Mouse (Mus musculus): Measurements from ENCODE around the gene Apba2. TPM values are rescaled to one million over a fixed set of nuclear protein-coding genes. Genes with fewer than 3 reads are reported as not detected.
A peak's percentile ranks its signal among the peaks of the same experiment; 100 is the strongest.

Gene Apba2
- polyA plus RNA-seq, 1 experiment from 2014 or later, result 166 TPM

GRCm38 (mm10) chr7:64697791-64698337 lies 196.4 kb downstream of the Apba2 start:
- 0 out of 2 replicates have a peak, but pooled peaks cover 7% of the 10 kb centered on the region for H3K36me3 ChIP-seq (ENCODE audit: control insufficient read depth, insufficient read depth, low read length)
- H3K9ac ChIP-seq (replicated peaks; ENCODE audit: low read depth, low read length), result no peak overlapping the region
- no peaks in the 10 kb centered on the region for H3K9me3 ChIP-seq (ENCODE audit: control insufficient read depth, low read length)
- peaks cover 20% of the 10 kb centered on the region for H3K4me1 ChIP-seq (ENCODE audit: control insufficient read depth, insufficient read depth, low read length)
- H3K4me3 ChIP-seq (ENCODE audit: low read depth, low read length), result no peak overlapping the region
- ATAC-seq (ENCODE audit: low read depth), result peak; percentile 46
- H3K4me2 ChIP-seq (ENCODE audit: low read depth, low read length), result no peak overlapping the region
- 25% methylated on average over 6 of the region's 6 CpGs for WGBS
- peak overlapping the region; percentile 18; the same call in 1 of the 2 replicates for H3K27ac ChIP-seq (ENCODE audit: low read depth, low read length)
- H3K27me3 ChIP-seq (ENCODE audit: control insufficient read depth, insufficient read depth, low read length), result no peaks in the 10 kb centered on the region

- Histone ChIP-seq H3K27ac (ENCODE audit: low read depth, low read length) (no peak overlapping the region), H3K4me2 (ENCODE audit: low read depth, low read length) (no peak overlapping the region), H3K4me3 (ENCODE audit: low read depth, low read length) (no peak overlapping the region), H3K27me3 (ENCODE audit: control insufficient read depth, insufficient read depth, low read length) (no peaks in the 10 kb centered on the region), H3K4me1 (ENCODE audit: control insufficient read depth, insufficient read depth, low read length) (no peaks in the 10 kb centered on the region), H3K9me3 (ENCODE audit: control insufficient read depth, low read length) (no peaks in the 10 kb centered on the region), H3K9ac (replicated peaks; ENCODE audit: low read depth, low read length) (no peak overlapping the region), H3K36me3 (ENCODE audit: control insufficient read depth, insufficient read depth, low read length) (no peaks in the 10 kb centered on the region)
- ATAC-seq (ENCODE audit: low read depth), result no peak
- WGBS, result 81% methylated on average over 5 of the region's 5 CpGs
Measured at GRCm38 (mm10) chr7:64704060-64704595, 202.6 kb downstream of the Apba2 start.

- H3K27ac ChIP-seq (ENCODE audit: low read depth, low read length), result no peak overlapping the region
- no peaks in the 10 kb centered on the region for H3K9me3 ChIP-seq (ENCODE audit: control insufficient read depth, low read length)
- H3K4me3 ChIP-seq (ENCODE audit: low read depth, low read length), result no peak overlapping the region
- H3K36me3 ChIP-seq (ENCODE audit: control insufficient read depth, insufficient read depth, low read length), result no peaks in the 10 kb centered on the region
- H3K4me2 ChIP-seq (ENCODE audit: low read depth, low read length), result no peak overlapping the region
- WGBS, result 90% methylated on average over 4 of the region's 4 CpGs
- H3K27me3 ChIP-seq (ENCODE audit: control insufficient read depth, insufficient read depth, low read length), result no peaks in the 10 kb centered on the region
- H3K9ac ChIP-seq (replicated peaks; ENCODE audit: low read depth, low read length), result no peak overlapping the region
- ATAC-seq (ENCODE audit: low read depth), result no peak
- no peaks in the 10 kb centered on the region for H3K4me1 ChIP-seq (ENCODE audit: control insufficient read depth, insufficient read depth, low read length)
Measured at GRCm38 (mm10) chr7:64708176-64708575, 206.7 kb downstream of the Apba2 start.

- no peak overlapping the region for H3K4me2 ChIP-seq (ENCODE audit: low read depth, low read length)
- no peak overlapping the region for H3K9ac ChIP-seq (replicated peaks; ENCODE audit: low read depth, low read length)
- ATAC-seq (ENCODE audit: low read depth), result peak; percentile 76
- H3K27ac ChIP-seq (ENCODE audit: low read depth, low read length), result no peak overlapping the region
- H3K4me1 ChIP-seq (ENCODE audit: control insufficient read depth, insufficient read depth, low read length), result no peaks in the 10 kb centered on the region
- H3K36me3 ChIP-seq (ENCODE audit: control insufficient read depth, insufficient read depth, low read length), result no peaks in the 10 kb centered on the region
- no peak overlapping the region for H3K4me3 ChIP-seq (ENCODE audit: low read depth, low read length)
- H3K9me3 ChIP-seq (ENCODE audit: control insufficient read depth, low read length), result no peaks in the 10 kb centered on the region
- H3K27me3 ChIP-seq (ENCODE audit: control insufficient read depth, insufficient read depth, low read length), result no peaks in the 10 kb centered on the region
- WGBS, result 81% methylated on average over 13 of the region's 13 CpGs
Measured at GRCm38 (mm10) chr7:64709520-64710262, 208.2 kb downstream of the Apba2 start.

- Histone ChIP-seq H3K4me1 (ENCODE audit: control insufficient read depth, insufficient read depth, low read length) (no peaks in the 10 kb centered on the region), H3K9me3 (ENCODE audit: control insufficient read depth, low read length) (no peaks in the 10 kb centered on the region), H3K4me2 (ENCODE audit: low read depth, low read length) (no peak overlapping the region), H3K9ac (replicated peaks; ENCODE audit: low read depth, low read length) (no peak overlapping the region), H3K36me3 (ENCODE audit: control insufficient read depth, insufficient read depth, low read length) (no peaks in the 10 kb centered on the region), H3K27me3 (ENCODE audit: control insufficient read depth, insufficient read depth, low read length) (no peaks in the 10 kb centered on the region), H3K27ac (ENCODE audit: low read depth, low read length) (no peak overlapping the region), H3K4me3 (ENCODE audit: low read depth, low read length) (no peak overlapping the region)
- no peak for ATAC-seq (ENCODE audit: low read depth)
- 88% methylated on average over 2 of the region's 2 CpGs for WGBS
Measured at GRCm38 (mm10) chr7:64716286-64716685, 214.8 kb downstream of the Apba2 start.

- Histone ChIP-seq H3K4me2 (ENCODE audit: low read depth, low read length) (no peak overlapping the region), H3K9ac (replicated peaks; ENCODE audit: low read depth, low read length) (no peak overlapping the region), H3K9me3 (ENCODE audit: control insufficient read depth, low read length) (no peaks in the 10 kb centered on the region), H3K27me3 (ENCODE audit: control insufficient read depth, insufficient read depth, low read length) (no peaks in the 10 kb centered on the region), H3K4me1 (ENCODE audit: control insufficient read depth, insufficient read depth, low read length) (no peaks in the 10 kb centered on the region), H3K36me3 (ENCODE audit: control insufficient read depth, insufficient read depth, low read length) (no peaks in the 10 kb centered on the region), H3K4me3 (ENCODE audit: low read depth, low read length) (no peak overlapping the region), H3K27ac (ENCODE audit: low read depth, low read length) (no peak overlapping the region)
- ATAC-seq (ENCODE audit: low read depth), result no peak
- 91% methylated on average over 3 of the region's 3 CpGs for WGBS
Measured at GRCm38 (mm10) chr7:64723313-64723712, 221.8 kb downstream of the Apba2 start.

- H3K27me3 ChIP-seq (ENCODE audit: control insufficient read depth, insufficient read depth, low read length), result no peaks in the 10 kb centered on the region
- whole genome bisulfite sequencing, result 91% methylated on average over 1 of the region's 1 CpGs
- ATAC-seq (ENCODE audit: low read depth), result no peak
- H3K4me1 ChIP-seq (ENCODE audit: control insufficient read depth, insufficient read depth, low read length), result no peaks in the 10 kb centered on the region
- no peak overlapping the region for H3K27ac ChIP-seq (ENCODE audit: low read depth, low read length)
- no peaks in the 10 kb centered on the region for H3K36me3 ChIP-seq (ENCODE audit: control insufficient read depth, insufficient read depth, low read length)
- no peak overlapping the region for H3K9ac ChIP-seq (replicated peaks; ENCODE audit: low read depth, low read length)
- H3K9me3 ChIP-seq (ENCODE audit: control insufficient read depth, low read length), result no peaks in the 10 kb centered on the region
- no peak overlapping the region for H3K4me3 ChIP-seq (ENCODE audit: low read depth, low read length)
- no peak overlapping the region for H3K4me2 ChIP-seq (ENCODE audit: low read depth, low read length)
Measured at GRCm38 (mm10) chr7:64724409-64724808, 222.9 kb downstream of the Apba2 start.

- Histone ChIP-seq H3K27me3 (ENCODE audit: control insufficient read depth, insufficient read depth, low read length) (no peaks in the 10 kb centered on the region), H3K4me3 (ENCODE audit: low read depth, low read length) (no peak overlapping the region), H3K4me2 (ENCODE audit: low read depth, low read length) (no peak overlapping the region), H3K9ac (replicated peaks; ENCODE audit: low read depth, low read length) (no peak overlapping the region), H3K4me1 (ENCODE audit: control insufficient read depth, insufficient read depth, low read length) (no peaks in the 10 kb centered on the region), H3K9me3 (ENCODE audit: control insufficient read depth, low read length) (no peaks in the 10 kb centered on the region), H3K36me3 (ENCODE audit: control insufficient read depth, insufficient read depth, low read length) (no peaks in the 10 kb centered on the region), H3K27ac (ENCODE audit: low read depth, low read length) (peak overlapping the region; percentile 1; the same call in 1 of the 2 replicates)
- ATAC-seq (ENCODE audit: low read depth), result 0 out of 2 replicates have a peak, but pooled peaks have one; percentile 3
- 62% methylated on average over 6 of the region's 6 CpGs for WGBS
Measured at GRCm38 (mm10) chr7:64725967-64726695, 224.6 kb downstream of the Apba2 start.

- H3K36me3 ChIP-seq (ENCODE audit: control insufficient read depth, insufficient read depth, low read length), result no peaks in the 10 kb centered on the region
- H3K9ac ChIP-seq (replicated peaks; ENCODE audit: low read depth, low read length), result no peak overlapping the region
- H3K9me3 ChIP-seq (ENCODE audit: control insufficient read depth, low read length), result no peaks in the 10 kb centered on the region
- ATAC-seq (ENCODE audit: low read depth), result peak; percentile 47
- H3K4me2 ChIP-seq (ENCODE audit: low read depth, low read length), result no peak overlapping the region
- WGBS, result 61% methylated on average over 5 of the region's 5 CpGs
- no peaks in the 10 kb centered on the region for H3K4me1 ChIP-seq (ENCODE audit: control insufficient read depth, insufficient read depth, low read length)
- no peak overlapping the region for H3K4me3 ChIP-seq (ENCODE audit: low read depth, low read length)
- no peak overlapping the region for H3K27ac ChIP-seq (ENCODE audit: low read depth, low read length)
- H3K27me3 ChIP-seq (ENCODE audit: control insufficient read depth, insufficient read depth, low read length), result no peaks in the 10 kb centered on the region
Measured at GRCm38 (mm10) chr7:64728181-64728591, 226.7 kb downstream of the Apba2 start.

All from neural tube, embryonic 14.5 days (tissue).